Mouse (Mus musculus): ENCODE measurements at regions not wholly inside any gene's neighbourhood (a gene's known extent, or its start where the extent isn't known, plus 50 kb on each side); places are given as distances from the start of the nearest gene placed in this dataset.
"Not testable (repeated sequence)": the region's sequence is repeated elsewhere in the genome, so short reads cannot be mapped to it uniquely, and the experiment has no call there.

- WGBS = 76% methylated on average over 5 of the region's 5 CpGs
- Histone ChIP-seq H3K4me3 (replicated peaks; ENCODE audit: low read length) (no peak overlapping the region), H3K9me3 (ENCODE audit: control insufficient read depth, low read length) (no peaks in the 10 kb centered on the region), H3K9ac (ENCODE audit: low read depth, low read length, severe bottlenecking) (no peak overlapping the region), H3K27ac (replicated peaks; ENCODE audit: low read depth, low read length) (no peak overlapping the region), H3K36me3 (ENCODE audit: control insufficient read depth, insufficient read depth, low read length) (no peaks in the 10 kb centered on the region), H3K4me2 (replicated peaks; ENCODE audit: low read depth, low read length, severe bottlenecking) (no peak overlapping the region), H3K4me1 (ENCODE audit: control insufficient read depth, insufficient read depth, low read length) (no peaks in the 10 kb centered on the region), H3K27me3 (ENCODE audit: control insufficient read depth, insufficient read depth, low read length) (no peaks in the 10 kb centered on the region)
- ATAC-seq (ENCODE audit: low FRiP score, low read depth) (no peak), DNase-seq (ENCODE audit: low spot score) (no peak)
- TF ChIP-seq POLR2A (IDR thresholded peaks at IDR 0.05; ENCODE audit: borderline replicate concordance, extremely low read depth, insufficient read depth, insufficient read length) = no peak
These were observed 244.1 kb downstream of the Grxcr1 start for GRCm38 (mm10) chr5:68275558-68276263.

DNA sequence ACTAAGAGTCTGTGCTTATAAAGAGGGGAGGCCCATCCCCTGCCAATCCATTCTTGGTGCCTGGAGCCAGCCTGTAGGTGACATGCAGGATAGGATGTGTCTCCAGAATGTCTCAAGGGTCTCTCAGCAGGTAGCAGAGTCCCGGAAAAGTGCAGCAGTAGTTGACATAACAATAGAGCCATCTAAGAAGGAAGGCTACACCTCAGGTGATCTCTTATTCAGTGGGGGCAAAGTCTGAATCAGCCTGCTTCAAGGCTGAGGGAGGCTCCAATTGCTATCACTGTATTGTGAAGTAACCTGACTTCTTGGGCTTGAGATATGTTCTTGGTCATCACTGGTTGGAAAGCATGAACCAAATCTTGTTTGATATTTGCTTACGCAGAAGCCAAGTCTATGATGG, 264.1 kb downstream of the Grxcr1 start:
- H3K4me2 ChIP-seq (replicated peaks; ENCODE audit: low read depth, low read length, severe bottlenecking); H3K4me3 ChIP-seq (replicated peaks; ENCODE audit: low read length); H3K9me3 ChIP-seq (ENCODE audit: control insufficient read depth, low read length); H3K4me1 ChIP-seq (ENCODE audit: control insufficient read depth, insufficient read depth, low read length); H3K27ac ChIP-seq (replicated peaks; ENCODE audit: low read depth, low read length); H3K27me3 ChIP-seq (ENCODE audit: control insufficient read depth, insufficient read depth, low read length); ATAC-seq (ENCODE audit: low FRiP score, low read depth); DNase-seq (ENCODE audit: low spot score); H3K9ac ChIP-seq (ENCODE audit: low read depth, low read length, severe bottlenecking); H3K36me3 ChIP-seq (ENCODE audit: control insufficient read depth, insufficient read depth, low read length): not testable (repeated sequence)
- WGBS = 88% methylated on average over 2 of the region's 2 CpGs

- H3K27me3 ChIP-seq (ENCODE audit: control insufficient read depth, insufficient read depth, low read length) = no peaks in the 10 kb centered on the region
- no peaks in the 10 kb centered on the region for H3K9me3 ChIP-seq (ENCODE audit: control insufficient read depth, low read length)
- no peak overlapping the region for H3K4me2 ChIP-seq (replicated peaks; ENCODE audit: low read depth, low read length, severe bottlenecking)
- no peak overlapping the region for H3K4me3 ChIP-seq (replicated peaks; ENCODE audit: low read length)
- 83% methylated on average over 3 of the region's 3 CpGs for WGBS
- no peaks in the 10 kb centered on the region for H3K36me3 ChIP-seq (ENCODE audit: control insufficient read depth, insufficient read depth, low read length)
- no peaks in the 10 kb centered on the region for H3K4me1 ChIP-seq (ENCODE audit: control insufficient read depth, insufficient read depth, low read length)
- ATAC-seq (ENCODE audit: low FRiP score, low read depth) (no peak), DNase-seq (ENCODE audit: low spot score) (no peak)
- TF ChIP-seq POLR2A (IDR thresholded peaks at IDR 0.05; ENCODE audit: borderline replicate concordance, extremely low read depth, insufficient read depth, insufficient read length) = no peak
- no peak overlapping the region for H3K27ac ChIP-seq (replicated peaks; ENCODE audit: low read depth, low read length)
- no peak overlapping the region for H3K9ac ChIP-seq (ENCODE audit: low read depth, low read length, severe bottlenecking)
These were observed 281.6 kb downstream of the Grxcr1 start for GRCm38 (mm10) chr5:68313187-68313586.

DNA sequence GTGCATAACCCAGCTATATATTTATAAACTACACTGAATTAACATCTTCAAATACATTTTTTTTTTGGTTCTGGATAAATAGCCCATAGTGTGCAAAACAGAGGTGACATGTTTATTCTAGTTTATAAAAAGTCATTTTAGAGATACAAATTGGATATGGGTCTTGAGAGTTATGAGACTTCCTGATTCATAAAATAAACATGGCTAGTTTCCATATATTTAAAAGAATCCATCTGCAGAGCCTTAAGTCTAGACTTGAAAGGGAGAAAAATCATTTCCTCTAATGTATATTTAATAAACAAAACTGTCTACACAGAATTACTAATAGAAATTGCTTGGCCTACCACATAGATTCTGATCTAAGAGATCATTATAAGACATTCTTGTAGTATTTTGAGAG, 287.3 kb downstream of the Grxcr1 start:
- H3K27me3 ChIP-seq (ENCODE audit: control insufficient read depth, insufficient read depth, low read length) = no peaks in the 10 kb centered on the region
- no peaks in the 10 kb centered on the region for H3K36me3 ChIP-seq (ENCODE audit: control insufficient read depth, insufficient read depth, low read length)
- no peak overlapping the region for H3K4me2 ChIP-seq (replicated peaks; ENCODE audit: low read depth, low read length, severe bottlenecking)
- ATAC-seq (ENCODE audit: low FRiP score, low read depth) = no peak
- H3K4me3 ChIP-seq (replicated peaks; ENCODE audit: low read length) = no peak overlapping the region
- DNase-seq (ENCODE audit: low spot score) = no peak
- no peak overlapping the region for H3K9ac ChIP-seq (ENCODE audit: low read depth, low read length, severe bottlenecking)
- no peaks in the 10 kb centered on the region for H3K9me3 ChIP-seq (ENCODE audit: control insufficient read depth, low read length)
- H3K27ac ChIP-seq (replicated peaks; ENCODE audit: low read depth, low read length) = no peak overlapping the region
- no peaks in the 10 kb centered on the region for H3K4me1 ChIP-seq (ENCODE audit: control insufficient read depth, insufficient read depth, low read length)
- TF ChIP-seq POLR2A (IDR thresholded peaks at IDR 0.05; ENCODE audit: borderline replicate concordance, extremely low read depth, insufficient read depth, insufficient read length) = no peak

GRCm38 (mm10) chr5:68326998-68327593, 295.5 kb downstream of the Grxcr1 start:
- H3K4me1 ChIP-seq (ENCODE audit: control insufficient read depth, insufficient read depth, low read length) = no peaks in the 10 kb centered on the region
- no peaks in the 10 kb centered on the region for H3K9me3 ChIP-seq (ENCODE audit: control insufficient read depth, low read length)
- DNase-seq (ENCODE audit: low spot score) = no peak
- H3K4me3 ChIP-seq (replicated peaks; ENCODE audit: low read length) = no peak overlapping the region
- H3K27me3 ChIP-seq (ENCODE audit: control insufficient read depth, insufficient read depth, low read length) = no peaks in the 10 kb centered on the region
- no peak overlapping the region for H3K4me2 ChIP-seq (replicated peaks; ENCODE audit: low read depth, low read length, severe bottlenecking)
- H3K27ac ChIP-seq (replicated peaks; ENCODE audit: low read depth, low read length) = no peak overlapping the region
- H3K9ac ChIP-seq (ENCODE audit: low read depth, low read length, severe bottlenecking) = no peak overlapping the region
- no peaks in the 10 kb centered on the region for H3K36me3 ChIP-seq (ENCODE audit: control insufficient read depth, insufficient read depth, low read length)
- ATAC-seq (ENCODE audit: low FRiP score, low read depth) = no peak
- TF ChIP-seq POLR2A (IDR thresholded peaks at IDR 0.05; ENCODE audit: borderline replicate concordance, extremely low read depth, insufficient read depth, insufficient read length) = no peak
- WGBS = 83% methylated on average over 2 of the region's 2 CpGs
